Mouse (Mus musculus) stomach, embryonic 15.5 days (tissue): ENCODE data around the gene Col26a1. TPM values are rescaled to one million over a fixed set of nuclear protein-coding genes. Genes with fewer than 3 reads are reported as not detected.

Source experiments
- ATAC-seq: fragments of 200-750 bp; cut with Nextera tagmentation; 2 replicates; pipeline ENCODE4 v1.8.0; 2017; ENCODE audit warnings: low read depth, moderate number of reproducible peaks, moderate TSS enrichment; ENCODE audit not compliant: insufficient read depth, low FRiP score
- H3K27ac ChIP-seq: fragments of 300-500 bp; sonication (generic); 2 replicates; pipeline ENCODE4 v1.5.1; 2015; ENCODE audit warnings: mild to moderate bottlenecking, inconsistent platforms
- H3K27me3 ChIP-seq: fragments of 300-500 bp; sonication (generic); replicated peaks from 2 replicates; pipeline ENCODE4 v1.6.1; 2015; ENCODE audit warnings: inconsistent platforms
- H3K36me3 ChIP-seq: fragments of 300-500 bp; sonication (generic); 2 replicates; pipeline ENCODE4 v1.6.1; 2015; ENCODE audit warnings: inconsistent platforms
- H3K4me1 ChIP-seq: fragments of 300-500 bp; sonication (generic); 2 replicates; pipeline ENCODE4 v1.6.1; 2015; ENCODE audit warnings: inconsistent platforms
- H3K4me2 ChIP-seq: fragments of 300-500 bp; sonication (generic); 2 replicates; pipeline ENCODE4 v1.6.1; 2015; ENCODE audit warnings: mild to moderate bottlenecking, inconsistent platforms
- H3K4me3 ChIP-seq: fragments of 300-500 bp; sonication (generic); replicated peaks from 2 replicates; pipeline ENCODE4 v1.5.1; 2015; ENCODE audit warnings: inconsistent platforms
- H3K9ac ChIP-seq: fragments of 300-500 bp; sonication (generic); 2 replicates; pipeline ENCODE4 v1.6.1; 2015; ENCODE audit warnings: inconsistent platforms
- H3K9me3 ChIP-seq: fragments of 300-500 bp; sonication (generic); 2 replicates; pipeline ENCODE4 v1.6.1; 2016; ENCODE audit warnings: inconsistent platforms
- WGBS: fragments of 180-500 bp; shearing (Covaris S2); methylation state at CpG from one replicate; pipeline ENCODE4 v1.1.7; 2015; 5-methylcytosine and 5-hydroxymethylcytosine counted together
- polyA plus RNA-seq: library from polyadenylated mRNA; unstranded; fragments of >200 nt; fragmentation: Nextera tagmentation; extraction: Ambion mirVana; gene quantifications from 2 replicates; pipeline ENCODE4 v1.2.1, GENCODE M21; 2015

Col26a1 gene
- polyA plus RNA-seq, 1 experiment from 2014 or later = 20.6 TPM

- Histone ChIP-seq H3K9me3 (no peaks in the 10 kb centered on the region), H3K27me3 (no peaks in the 10 kb centered on the region), H3K4me3 (no peak overlapping the region), H3K4me1 (0 out of 2 replicates have a peak, but pooled peaks cover 3% of the 10 kb centered on the region), H3K9ac (no peak overlapping the region), H3K4me2 (no peak overlapping the region), H3K36me3 (no peaks in the 10 kb centered on the region), H3K27ac (no peak overlapping the region)
- no peak for ATAC-seq
- 77% methylated on average over 10 of the region's 10 CpGs for WGBS
Measured at GRCm38 (mm10) chr5:136792541-136792940, 90.5 kb downstream of the Col26a1 start.

- Histone ChIP-seq H3K27ac (no peak overlapping the region), H3K27me3 (no peaks in the 10 kb centered on the region), H3K36me3 (no peaks in the 10 kb centered on the region), H3K4me1 (no peaks in the 10 kb centered on the region), H3K4me3 (no peak overlapping the region), H3K9ac (no peak overlapping the region), H3K9me3 (no peaks in the 10 kb centered on the region), H3K4me2 (peak overlapping the region; percentile 8; the same call in 1 of the 2 replicates)
- no peak for ATAC-seq
- WGBS = 59% methylated on average over 3 of the region's 3 CpGs
Measured at GRCm38 (mm10) chr5:136791204-136791603, 91.8 kb downstream of the Col26a1 start.

- WGBS = 12% methylated on average over 11 of the region's 11 CpGs
- H3K27me3 ChIP-seq = no peaks in the 10 kb centered on the region
- H3K4me2 ChIP-seq = peak overlapping the region; percentile 8; the same call in 1 of the 2 replicates
Measured at GRCm38 (mm10) chr5:136790570-136791196, 92.3 kb downstream of the Col26a1 start.

DNA sequence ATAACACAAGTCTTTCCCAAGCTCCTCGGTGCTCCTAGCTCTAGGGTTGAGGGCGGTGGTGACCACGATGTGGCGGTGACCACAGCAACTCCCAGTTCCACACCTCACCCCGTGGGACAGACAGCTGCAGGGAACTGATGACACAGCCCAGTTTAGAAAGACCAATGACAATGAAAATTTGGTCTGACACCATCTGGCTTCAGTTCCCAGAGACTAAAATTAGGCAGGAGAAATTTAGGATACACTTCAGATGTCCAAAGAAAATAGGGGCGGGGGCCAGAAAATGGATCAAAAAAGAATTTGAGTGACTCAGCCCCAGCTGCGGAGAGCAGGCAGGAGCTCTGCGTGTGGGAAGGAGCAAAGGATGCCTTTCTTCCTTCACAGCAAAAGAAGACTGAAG is 98.5 kb downstream of the Col26a1 start:
- H3K4me1 ChIP-seq = no peaks in the 10 kb centered on the region
- H3K9me3 ChIP-seq = no peaks in the 10 kb centered on the region
- no peak overlapping the region for H3K27ac ChIP-seq
- WGBS = 66% methylated on average over 8 of the region's 8 CpGs
- H3K4me3 ChIP-seq = no peak overlapping the region
- no peak overlapping the region for H3K9ac ChIP-seq
- H3K36me3 ChIP-seq = no peaks in the 10 kb centered on the region
- ATAC-seq = no peak
- no peak overlapping the region for H3K4me2 ChIP-seq
- no peaks in the 10 kb centered on the region for H3K27me3 ChIP-seq

More at GRCm38 (mm10) chr5:136790570-136791196, 92.3 kb downstream of the Col26a1 start:
- no peaks in the 10 kb centered on the region for H3K36me3 ChIP-seq
- H3K9me3 ChIP-seq = no peaks in the 10 kb centered on the region
- no peaks in the 10 kb centered on the region for H3K4me1 ChIP-seq
- peak; percentile 75 for ATAC-seq
- no peak overlapping the region for H3K4me3 ChIP-seq
- H3K27ac ChIP-seq = no peak overlapping the region
- no peak overlapping the region for H3K9ac ChIP-seq

- Histone ChIP-seq H3K36me3 (no peaks in the 10 kb centered on the region), H3K4me2 (no peak overlapping the region), H3K27ac (no peak overlapping the region), H3K4me3 (no peak overlapping the region), H3K9me3 (no peaks in the 10 kb centered on the region), H3K27me3 (no peaks in the 10 kb centered on the region), H3K9ac (no peak overlapping the region), H3K4me1 (no peaks in the 10 kb centered on the region)
- no peak for ATAC-seq
- WGBS = 52% methylated on average over 13 of the region's 13 CpGs
Measured at GRCm38 (mm10) chr5:136782600-136782999, 100.4 kb downstream of the Col26a1 start.

- Histone ChIP-seq H3K27ac (no peak overlapping the region), H3K27me3 (no peaks in the 10 kb centered on the region), H3K36me3 (no peaks in the 10 kb centered on the region), H3K4me3 (no peak overlapping the region), H3K4me2 (no peak overlapping the region), H3K9me3 (no peaks in the 10 kb centered on the region), H3K9ac (no peak overlapping the region), H3K4me1 (no peaks in the 10 kb centered on the region)
- WGBS = 51% methylated on average over 10 of the region's 10 CpGs
- no peak for ATAC-seq
Measured at GRCm38 (mm10) chr5:136780465-136780864, 102.5 kb downstream of the Col26a1 start.

DNA sequence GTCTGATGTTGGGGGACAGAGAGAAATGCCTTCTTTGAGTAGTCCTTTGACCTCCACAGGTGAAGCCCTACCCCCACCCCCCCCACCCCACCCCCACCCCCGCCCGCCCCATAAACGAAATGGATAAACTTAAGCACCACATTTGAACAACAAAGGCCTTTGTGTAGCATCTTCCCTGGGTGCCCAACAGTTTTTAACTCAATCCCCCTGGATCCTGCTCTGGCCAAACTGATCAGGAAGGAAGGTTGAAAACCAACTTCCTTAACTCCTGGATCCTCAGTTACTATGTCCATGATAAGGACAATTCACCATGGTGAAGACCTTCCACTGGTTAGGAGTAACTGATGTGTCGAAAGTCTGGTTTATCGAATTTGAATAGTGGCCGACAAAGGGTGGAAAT is 103.1 kb downstream of the Col26a1 start:
- Histone ChIP-seq H3K9ac (no peak overlapping the region), H3K4me1 (no peaks in the 10 kb centered on the region), H3K4me2 (no peak overlapping the region), H3K27me3 (no peaks in the 10 kb centered on the region), H3K27ac (no peak overlapping the region), H3K4me3 (no peak overlapping the region), H3K9me3 (0 out of 2 replicates have a peak, but pooled peaks cover 1% of the 10 kb centered on the region), H3K36me3 (no peaks in the 10 kb centered on the region)
- no peak for ATAC-seq
- 76% methylated on average over 6 of the region's 6 CpGs for WGBS

GRCm38 (mm10) chr5:136775548-136775947 is 107.5 kb downstream of the Col26a1 start:
- H3K4me3 ChIP-seq = no peak overlapping the region
- 0 out of 2 replicates have a peak, but pooled peaks cover 3% of the 10 kb centered on the region for H3K9me3 ChIP-seq
- WGBS = 76% methylated on average over 3 of the region's 3 CpGs
- 0 out of 2 replicates have a peak, but pooled peaks cover 6% of the 10 kb centered on the region for H3K4me1 ChIP-seq
- no peaks in the 10 kb centered on the region for H3K27me3 ChIP-seq
- H3K9ac ChIP-seq = no peak overlapping the region
- no peak overlapping the region for H3K27ac ChIP-seq
- no peaks in the 10 kb centered on the region for H3K36me3 ChIP-seq
- no peak overlapping the region for H3K4me2 ChIP-seq
- no peak for ATAC-seq

- Histone ChIP-seq H3K27me3 (no peaks in the 10 kb centered on the region), H3K9me3 (0 out of 2 replicates have a peak, but pooled peaks cover 3% of the 10 kb centered on the region), H3K4me3 (no peak overlapping the region), H3K4me1 (0 out of 2 replicates have a peak, but pooled peaks cover 6% of the 10 kb centered on the region), H3K9ac (no peak overlapping the region), H3K36me3 (no peaks in the 10 kb centered on the region), H3K27ac (no peak overlapping the region), H3K4me2 (no peak overlapping the region)
- ATAC-seq = peak; percentile 41; the same call in 1 of the 2 replicates
- 62% methylated on average over 22 of the region's 22 CpGs for WGBS
Measured at GRCm38 (mm10) chr5:136773044-136774039, 109.7 kb downstream of the Col26a1 start.

DNA sequence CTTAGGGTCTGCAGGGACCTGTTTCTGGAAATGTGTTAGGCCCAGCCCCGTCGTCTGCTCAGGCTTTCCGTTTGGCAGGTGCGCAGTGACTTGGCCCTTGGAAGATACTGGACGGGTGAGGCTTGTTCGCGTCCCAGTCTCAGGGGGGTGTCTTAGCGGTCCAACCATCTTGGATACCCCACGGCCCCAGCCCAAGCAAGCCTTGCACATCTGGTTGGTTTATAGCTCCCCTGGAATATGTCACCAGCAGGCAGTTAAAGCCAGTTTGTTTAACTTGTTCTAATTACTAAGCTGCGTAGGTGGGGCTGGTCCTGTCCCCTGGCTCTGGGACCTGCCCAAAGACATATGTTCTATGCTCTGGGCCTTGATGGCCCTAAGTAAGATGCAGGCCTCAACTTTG is 111.9 kb downstream of the Col26a1 start:
- ATAC-seq = no peak
- Histone ChIP-seq H3K9ac (no peak overlapping the region), H3K36me3 (no peaks in the 10 kb centered on the region), H3K4me2 (no peak overlapping the region), H3K27ac (no peak overlapping the region), H3K4me3 (no peak overlapping the region), H3K9me3 (0 out of 2 replicates have a peak, but pooled peaks cover 3% of the 10 kb centered on the region), H3K27me3 (no peaks in the 10 kb centered on the region), H3K4me1 (0 out of 2 replicates have a peak, but pooled peaks cover 6% of the 10 kb centered on the region)
- WGBS = 81% methylated on average over 10 of the region's 10 CpGs

DNA sequence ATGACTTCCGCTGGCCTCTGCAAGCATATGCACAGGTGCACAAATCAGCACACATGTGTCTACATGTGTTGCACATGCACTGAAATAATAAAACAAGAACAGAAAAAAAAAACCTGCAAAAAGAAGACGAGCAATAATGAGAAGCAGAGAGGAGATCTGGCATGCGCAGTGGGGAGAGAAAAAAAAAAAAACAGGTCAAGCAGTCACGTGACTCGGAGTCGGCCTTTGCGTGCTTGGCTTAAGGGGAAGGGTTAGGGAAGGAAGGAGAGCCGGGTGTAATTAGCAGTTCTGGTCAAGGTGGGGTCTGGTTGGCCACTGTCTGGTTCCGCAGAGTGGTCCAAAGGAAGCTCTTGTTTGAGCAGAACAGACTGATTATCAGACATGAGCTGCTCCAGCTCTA is 115.7 kb downstream of the Col26a1 start:
- no peak for ATAC-seq
- Histone ChIP-seq H3K9me3 (no peaks in the 10 kb centered on the region), H3K27me3 (no peaks in the 10 kb centered on the region), H3K4me3 (no peak overlapping the region), H3K4me2 (no peak overlapping the region), H3K4me1 (0 out of 2 replicates have a peak, but pooled peaks cover 6% of the 10 kb centered on the region), H3K9ac (no peak overlapping the region), H3K27ac (no peak overlapping the region), H3K36me3 (no peaks in the 10 kb centered on the region)
- 81% methylated on average over 9 of the region's 9 CpGs for WGBS
